Mouse (Mus musculus) midbrain, embryonic 16.5 days (tissue): ENCODE data around the gene Cadm4. TPM values are rescaled to one million over a fixed set of nuclear protein-coding genes. Genes with fewer than 3 reads are reported as not detected.
"Not testable (repeated sequence)": the region's sequence is repeated elsewhere in the genome, so short reads cannot be mapped to it uniquely, and the experiment has no call there.

ENCODE experiments used
- ATAC-seq: fragments of 200-750 bp; cut with Nextera tagmentation; 2 replicates; pipeline ENCODE4 v1.8.0; 2017; ENCODE audit warnings: moderate TSS enrichment
- H3K27ac ChIP-seq: fragments of 300-500 bp; sonication (generic); 2 replicates; pipeline ENCODE4 v1.5.1; 2014; ENCODE audit warnings: mild to moderate bottlenecking, low read length, mixed read lengths
- H3K27me3 ChIP-seq: fragments of 300-500 bp; sonication (generic); 2 replicates; pipeline ENCODE4 v1.6.1; 2014; ENCODE audit warnings: low read depth, low read length, mixed read lengths; ENCODE audit not compliant: control insufficient read depth, insufficient read depth
- H3K36me3 ChIP-seq: fragments of 300-500 bp; sonication (generic); 2 replicates; pipeline ENCODE4 v1.6.1; 2014; ENCODE audit warnings: mild to moderate bottlenecking, low read length, moderate library complexity, mixed read lengths; ENCODE audit not compliant: control insufficient read depth, insufficient read depth
- H3K4me1 ChIP-seq: fragments of 300-500 bp; sonication (generic); 2 replicates; pipeline ENCODE4 v1.6.1; 2014; ENCODE audit warnings: mild to moderate bottlenecking, low read length, mixed read lengths; ENCODE audit not compliant: control insufficient read depth, insufficient read depth
- H3K4me2 ChIP-seq: fragments of 300-500 bp; sonication (generic); 2 replicates; pipeline ENCODE4 v1.6.1; 2014; ENCODE audit warnings: mild to moderate bottlenecking, low read length, mixed read lengths
- H3K4me3 ChIP-seq: fragments of 300-500 bp; sonication (generic); 2 replicates; pipeline ENCODE4 v1.5.1; 2014; ENCODE audit warnings: low read depth, mild to moderate bottlenecking, low read length, moderate library complexity, mixed read lengths
- H3K9ac ChIP-seq: fragments of 300-500 bp; sonication (generic); 2 replicates; pipeline ENCODE4 v1.6.1; 2014; ENCODE audit warnings: low read depth, low read length, mixed read lengths
- H3K9me3 ChIP-seq: fragments of 300-500 bp; sonication (generic); replicated peaks from 2 replicates; pipeline ENCODE4 v1.6.1; 2014; ENCODE audit warnings: mild to moderate bottlenecking, low read length, mixed read lengths; ENCODE audit not compliant: control insufficient read depth, poor library complexity, severe bottlenecking
- WGBS: fragments of 180-500 bp; shearing (Covaris S2); extraction: QIAGEN DNeasy Blood & Tissue Kit; methylation state at CpG from one replicate; pipeline ENCODE4 v1.1.7; 2014; 5-methylcytosine and 5-hydroxymethylcytosine counted together
- polyA plus RNA-seq: library from polyadenylated mRNA; unstranded; fragments of >200 nt; fragmentation: Nextera tagmentation; extraction: Ambion mirVana; gene quantifications from 2 replicates; pipeline ENCODE4 v1.2.1, GENCODE M21; 2015

Gene Cadm4
- polyA plus RNA-seq, 1 experiment from 2014 or later = 75.3 TPM

- no peak for ATAC-seq
- Histone ChIP-seq H3K4me2 (no peak overlapping the region), H3K9me3 (no peaks in the 10 kb centered on the region), H3K36me3 (peaks cover 16% of the 10 kb centered on the region), H3K9ac (no peak overlapping the region), H3K4me1 (peaks cover 29% of the 10 kb centered on the region), H3K27ac (peak overlapping the region; percentile 99), H3K27me3 (no peaks in the 10 kb centered on the region), H3K4me3 (no peak overlapping the region)
- 21% methylated on average over 4 of the region's 4 CpGs for WGBS
Measured at GRCm38 (mm10) chr7:24504868-24505267, 23.0 kb downstream of the Cadm4 start.

- Histone ChIP-seq H3K36me3 (peaks cover 15% of the 10 kb centered on the region), H3K9me3 (no peaks in the 10 kb centered on the region), H3K4me2 (peak overlapping the region; percentile 79), H3K4me1 (peaks cover 35% of the 10 kb centered on the region), H3K4me3 (peak overlapping the region; percentile 65; the same call in 1 of the 2 replicates), H3K27me3 (no peaks in the 10 kb centered on the region), H3K27ac (peak overlapping the region; percentile 99), H3K9ac (peak overlapping the region; percentile 43; the same call in 1 of the 2 replicates)
- ATAC-seq = no peak
- 7% methylated on average over 15 of the region's 15 CpGs for WGBS
Measured at GRCm38 (mm10) chr7:24505447-24506064, 23.7 kb downstream of the Cadm4 start.

- Histone ChIP-seq H3K27ac (peak overlapping the region; percentile 99), H3K4me2 (peak overlapping the region; percentile 79), H3K9ac (peak overlapping the region; percentile 43; the same call in 1 of the 2 replicates), H3K9me3 (no peaks in the 10 kb centered on the region), H3K27me3 (no peaks in the 10 kb centered on the region), H3K36me3 (peaks cover 12% of the 10 kb centered on the region), H3K4me1 (peaks cover 37% of the 10 kb centered on the region), H3K4me3 (peak overlapping the region; percentile 65)
- 9% methylated on average over 3 of the region's 3 CpGs for WGBS
- no peak for ATAC-seq
Measured at GRCm38 (mm10) chr7:24506065-24506459, 24.2 kb downstream of the Cadm4 start.

- peak; percentile 12; the same call in 1 of the 2 replicates for ATAC-seq
- WGBS = under 1% methylated on average over 12 of the region's 12 CpGs
- peak overlapping the region; percentile 79 for H3K4me2 ChIP-seq
- peaks cover 9% of the 10 kb centered on the region for H3K36me3 ChIP-seq
- H3K27me3 ChIP-seq = no peaks in the 10 kb centered on the region
- peak overlapping the region; percentile 91 for H3K9ac ChIP-seq
- peak overlapping the region; percentile 65 for H3K4me3 ChIP-seq
- peak overlapping the region; percentile 99 for H3K27ac ChIP-seq
- H3K4me1 ChIP-seq = peaks cover 37% of the 10 kb centered on the region
- no peaks in the 10 kb centered on the region for H3K9me3 ChIP-seq
Measured at GRCm38 (mm10) chr7:24506476-24506837, 24.6 kb downstream of the Cadm4 start.

GRCm38 (mm10) chr7:24506838-24507725, 25.3 kb downstream of the Cadm4 start, which contains the start of gene Zfp428:
TSS of gene Zfp428 (plus strand) at chr7:24507006.
- Histone ChIP-seq H3K27ac (peak within 1 kb of the TSS; percentile 99), H3K27me3 (no peaks in the 10 kb centered on the region), H3K36me3 (peaks cover 5% of the 10 kb centered on the region), H3K9me3 (no peaks in the 10 kb centered on the region), H3K4me1 (peaks cover 40% of the 10 kb centered on the region), H3K4me3 (peak within 1 kb of the TSS; percentile 65), H3K9ac (peak within 1 kb of the TSS; percentile 91), H3K4me2 (peak within 1 kb of the TSS; percentile 79)
- under 1% methylated on average over 81 of the region's 84 CpGs for WGBS
- ATAC-seq = peak; percentile 92

- peak overlapping the region; percentile 91 for H3K9ac ChIP-seq
- no peaks in the 10 kb centered on the region for H3K27me3 ChIP-seq
- peak; percentile 30; the same call in 1 of the 2 replicates for ATAC-seq
- peak overlapping the region; percentile 65 for H3K4me3 ChIP-seq
- peaks cover 41% of the 10 kb centered on the region for H3K4me1 ChIP-seq
- peak overlapping the region; percentile 99 for H3K27ac ChIP-seq
- peaks cover 3% of the 10 kb centered on the region for H3K36me3 ChIP-seq
- H3K4me2 ChIP-seq = peak overlapping the region; percentile 79
- no peaks in the 10 kb centered on the region for H3K9me3 ChIP-seq
- 1% methylated on average over 20 of the region's 20 CpGs for WGBS
Measured at GRCm38 (mm10) chr7:24507726-24508114, 25.9 kb downstream of the Cadm4 start.

- 93% methylated on average over 7 of the region's 7 CpGs for WGBS
- no peak for ATAC-seq
- H3K9ac ChIP-seq = no peak within 1 kb of the TSS
- H3K27ac ChIP-seq = no peak within 1 kb of the TSS
- peaks cover 27% of the 10 kb centered on the region for H3K4me1 ChIP-seq
- H3K27me3 ChIP-seq = no peaks in the 10 kb centered on the region
- no peak within 1 kb of the TSS for H3K4me2 ChIP-seq
- H3K36me3 ChIP-seq = peaks cover 12% of the 10 kb centered on the region
- no peaks in the 10 kb centered on the region for H3K9me3 ChIP-seq
- no peak within 1 kb of the TSS for H3K4me3 ChIP-seq
Measured at GRCm38 (mm10) chr7:24512355-24512754, 30.5 kb downstream of the Cadm4 start, which contains the start of gene AC161166.1. TSS of gene AC161166.1 (minus strand) at chr7:24512455.

- not testable (repeated sequence) for H3K27me3 ChIP-seq, H3K9me3 ChIP-seq, H3K27ac ChIP-seq, ATAC-seq, H3K4me1 ChIP-seq, H3K4me3 ChIP-seq, H3K4me2 ChIP-seq, H3K9ac ChIP-seq, H3K36me3 ChIP-seq
- 68% methylated on average over 8 of the region's 8 CpGs for WGBS
Measured at GRCm38 (mm10) chr7:24516319-24516718, 34.5 kb downstream of the Cadm4 start.

GRCm38 (mm10) chr7:24517077-24517476, 35.3 kb downstream of the Cadm4 start:
- Histone ChIP-seq H3K9ac (no peak overlapping the region), H3K36me3 (peaks cover 10% of the 10 kb centered on the region), H3K27ac (no peak overlapping the region; the same call in 1 of the 2 replicates), H3K4me2 (no peak overlapping the region), H3K27me3 (no peaks in the 10 kb centered on the region), H3K4me1 (peaks cover 2% of the 10 kb centered on the region; the same call in 1 of the 2 replicates), H3K4me3 (no peak overlapping the region), H3K9me3 (no peaks in the 10 kb centered on the region)
- ATAC-seq = no peak
- 24% methylated on average over 5 of the region's 5 CpGs for WGBS
